Mouse (Mus musculus): ENCODE results near the gene Morc2b. TPM values are rescaled to one million over a fixed set of nuclear protein-coding genes. Genes with fewer than 3 reads are reported as not detected.

Gene Morc2b
- not detected for total RNA-seq (2023)

GRCm38 (mm10) chr17:33139261-33139820 is at the start of gene Morc2b:
Morc2b (minus strand) TSS chr17:33139683.

GRCm38 (mm10) chr17:33168147-33168546 is 28.7 kb upstream of the Morc2b start, which contains the start of gene Olfr55:
Olfr55 (plus strand) TSS chr17:33168447.

GRCm38 (mm10) chr17:33089220-33089949 is 50.1 kb downstream of the Morc2b start, which contains the start of gene Zfp563:
Zfp563 (plus strand) TSS chr17:33089310.

DNA sequence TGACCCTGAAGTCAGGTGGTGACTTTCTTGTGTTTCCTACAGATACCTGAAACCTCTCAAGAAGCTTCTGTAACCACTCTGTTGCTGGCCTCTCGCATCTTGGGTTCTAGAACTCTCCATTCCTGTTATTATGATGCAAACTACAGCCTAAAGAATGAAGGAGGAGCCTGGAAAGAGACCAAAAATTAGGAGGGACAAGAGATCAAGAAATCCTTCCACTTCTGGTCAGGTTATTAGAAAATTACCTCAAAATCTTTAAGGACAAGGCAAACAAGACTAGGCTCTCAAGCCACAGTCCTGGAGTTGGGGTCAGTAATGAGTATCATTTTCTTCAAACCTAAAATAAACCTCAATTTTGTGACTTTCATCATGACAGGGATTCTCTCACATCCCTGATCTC is 71.5 kb downstream of the Morc2b start, which contains the start of gene 4921501E09Rik:
4921501E09Rik (minus strand) TSS at position 101 of the 400 bp plus-strand sequence.

Other genes starting within 250 kb of the Morc2b start
- gene Zfp870, start 248.0 kb downstream of the Morc2b start, total RNA-seq (2023): 10 to 100 TPM; 11.5 to 16.9 TPM
- gene Cyp4f14, start 222.3 kb downstream of the Morc2b start, total RNA-seq (2023): not detected
- gene Cyp4f13, start 192.3 kb downstream of the Morc2b start, total RNA-seq (2023): 100 to 1,000 TPM in 1 of 2 experiments, 10 to 100 TPM in 1; 96.6 to 113 TPM
- gene Zfp472, start 173.9 kb downstream of the Morc2b start, total RNA-seq (2023): 10 to 100 TPM; 17.5 to 19.6 TPM
- gene Zfp952, start 146.6 kb downstream of the Morc2b start, total RNA-seq (2023): 10 to 100 TPM; 15.1 to 15.2 TPM
- gene Zfp763, start 106.3 kb downstream of the Morc2b start, total RNA-seq (2023): 1 to 10 TPM; 5.7 to 7.1 TPM
- gene 4921501E09Rik, start 71.6 kb downstream of the Morc2b start, total RNA-seq (2023): not detected
- 1 to 10 TPM; 6.6 to 8.5 TPM for gene Zfp563, start 50.4 kb downstream of the Morc2b start, total RNA-seq (2023)
- not detected for gene Olfr55, start 28.8 kb upstream of the Morc2b start, total RNA-seq (2023)
- gene Olfr239, start 51.6 kb upstream of the Morc2b start, total RNA-seq (2023): not detected
- not detected for gene Olfr1564, start 82.0 kb upstream of the Morc2b start, total RNA-seq (2023)
- gene Zfp955a, start 115.5 kb upstream of the Morc2b start, total RNA-seq (2023): 1 to 10 TPM; 6.8 to 7.7 TPM
- not detected for gene Olfr63, start 125.0 kb upstream of the Morc2b start, total RNA-seq (2023)
- gene Zfp955b, start 149.9 kb upstream of the Morc2b start, total RNA-seq (2023): 1 to 10 TPM; 7.9 to 8.0 TPM
- gene Zfp81, start 219.2 kb upstream of the Morc2b start, total RNA-seq (2023): 10 to 100 TPM; 16.8 to 17.7 TPM

Measured in B cell, adult 67 days (primary cell).